ENCODE assay signal across 11 mouse cellular contexts in genomic region chr3:127627956-127628310, GRCm38 (mm10). TPM values are rescaled to one million over a fixed set of nuclear protein-coding genes. Genes with fewer than 3 reads are reported as not detected.
DNase-seq lines count a peak whose midpoint lies in the region; ATAC-seq and TF ChIP-seq lines count a peak whose summit lies in the region.
"Had no signal": no experiment of that assay in that cellular context is flagged by ENCODE, and none has a peak within 500 bp of the region (broad histone marks: within the 10 kb centered on the region; RNA-seq: fewer than 3 reads in every experiment).

No protein-coding gene starts in this region.

- 0% methylated on average over 9 of the region's 9 CpGs for WGBS in heart, embryonic 13.5 days
- 3% methylated on average over 9 of the region's 9 CpGs for WGBS in forebrain, embryonic 14.5 days
- WGBS in midbrain, embryonic 11.5 days: 0% methylated on average over 9 of the region's 9 CpGs
- WGBS in intestine, embryonic 16.5 days: 2% methylated on average over 9 of the region's 9 CpGs

- H3K9me3 ChIP-seq in heart, embryonic 13.5 days: no peaks in the 10 kb centered on the region
- no peaks in the 10 kb centered on the region for H3K9me3 ChIP-seq in ES-E14 (ENCODE audit: control insufficient read depth, insufficient read depth, low read depth, low read length)
- H3K9me3 ChIP-seq in forebrain, embryonic 14.5 days (replicated peaks; ENCODE audit: control insufficient read depth, low read length): no peaks in the 10 kb centered on the region
- no peaks in the 10 kb centered on the region for H3K9me3 ChIP-seq in midbrain, embryonic 11.5 days (ENCODE audit: control insufficient read depth, low read length)
- H3K9me3 ChIP-seq in intestine, embryonic 16.5 days (ENCODE audit: control insufficient read depth, low read length): no peaks in the 10 kb centered on the region

- in situ Hi-C loops in ES-E14 (cut with MboI; ENCODE audit: low sequenced_read_pairs in 2 of 2, unreplicated experiment in 2 of 2): loop anchor here in 1 of 2 experiments (5.0 to 25.0 kb wide), 2 partner anchors 134 to 1574 kb away; no protein-coding TSS in a partner anchor

- no peak overlapping the region for H3K27ac ChIP-seq in heart, embryonic 13.5 days (replicated peaks)
- no peak overlapping the region for H3K27ac ChIP-seq in ES-E14 (ENCODE audit: insufficient read depth, low read depth, low read length, poor library complexity, severe bottlenecking)
- H3K27ac ChIP-seq in forebrain, embryonic 14.5 days (ENCODE audit: low read depth, low read length): peak overlapping the region; percentile 85
- H3K27ac ChIP-seq in midbrain, embryonic 11.5 days (ENCODE audit: low read depth, low read length): peak overlapping the region; percentile 62
- H3K27ac ChIP-seq in intestine, embryonic 16.5 days (ENCODE audit: low read length): no peak overlapping the region
- H3K27ac ChIP-seq: gastrocnemius, adult 2 months; liver, embryonic 14.5 days had no signal

- H3K4me2 ChIP-seq in heart, embryonic 13.5 days: peak overlapping the region; percentile 27
- peak overlapping the region; percentile 46 for H3K4me2 ChIP-seq in forebrain, embryonic 14.5 days (ENCODE audit: low read length)
- H3K4me2 ChIP-seq in midbrain, embryonic 11.5 days: peak overlapping the region; percentile 27
- H3K4me2 ChIP-seq in intestine, embryonic 16.5 days (ENCODE audit: low read depth, low read length): no peak overlapping the region

- ATAC-seq in heart, embryonic 13.5 days (ENCODE audit: extremely low read depth, insufficient number of reproducible peaks, low FRiP score, low TSS enrichment): no peak
- no peak for ATAC-seq in forebrain, embryonic 14.5 days
- no peak for ATAC-seq in midbrain, embryonic 11.5 days (ENCODE audit: low FRiP score)
- no peak for ATAC-seq in intestine, embryonic 16.5 days

- no peak for DNase-seq in heart, postnatal 4 days
- DNase-seq in ES-E14 (ENCODE audit: low read depth, low spot score): no peak
- DNase-seq in forebrain, embryonic 14.5 days (ENCODE audit: low spot score): no peak
- DNase-seq in midbrain, embryonic 11.5 days (ENCODE audit: low spot score, missing footprints): peak; percentile 94
- DNase-seq in urinary bladder, adult 18-20 months (ENCODE audit: low spot score in 2 of 2): no peak
- no peak for DNase-seq in urinary bladder, postnatal 36 days (ENCODE audit: low spot score in 2 of 2)
- DNase-seq: gastrocnemius, adult 2 months; layer of hippocampus, adult 9-11 months had no signal

- H3K9ac ChIP-seq in heart, embryonic 13.5 days: no peak overlapping the region
- H3K9ac ChIP-seq in ES-E14 (ENCODE audit: insufficient read depth, low read depth, low read length, poor library complexity, severe bottlenecking): no peak overlapping the region
- H3K9ac ChIP-seq in forebrain, embryonic 14.5 days (ENCODE audit: low read length): peak overlapping the region; percentile 54
- H3K9ac ChIP-seq in midbrain, embryonic 11.5 days (ENCODE audit: low read length): peak overlapping the region; percentile 4; the same call in 1 of the 2 replicates
- no peak overlapping the region for H3K9ac ChIP-seq in intestine, embryonic 16.5 days (ENCODE audit: low read depth, low read length)
- H3K9ac ChIP-seq: liver, embryonic 14.5 days had no signal

- peak overlapping the region; percentile 5 for H3K4me3 ChIP-seq in heart, embryonic 13.5 days
- peak overlapping the region; percentile 14 to 24; a peak in 1 of 4 replicates for H3K4me3 ChIP-seq in ES-E14 (ENCODE audit: insufficient read depth in 1 of 2, low read depth in 1 of 2, low read length in 2 of 2, poor library complexity in 1 of 2, severe bottlenecking in 1 of 2)
- peak overlapping the region; percentile 16; the same call in 1 of the 2 replicates for H3K4me3 ChIP-seq in forebrain, embryonic 14.5 days (ENCODE audit: low read depth, low read length)
- H3K4me3 ChIP-seq in midbrain, embryonic 11.5 days (ENCODE audit: low read depth, low read length): 0 out of 2 replicates have a peak overlapping the region, but pooled peaks have one; percentile 4
- H3K4me3 ChIP-seq in intestine, embryonic 16.5 days (ENCODE audit: low read length): no peak overlapping the region
- H3K4me3 ChIP-seq: gastrocnemius, adult 2 months had no signal

- no peaks in the 10 kb centered on the region for H3K36me3 ChIP-seq in heart, embryonic 13.5 days
- no peaks in the 10 kb centered on the region for H3K36me3 ChIP-seq in ES-E14 (ENCODE audit: control insufficient read depth, insufficient read depth, low read length, poor library complexity, severe bottlenecking)
- H3K36me3 ChIP-seq in forebrain, embryonic 14.5 days (ENCODE audit: control insufficient read depth, insufficient read depth, low read length): no peaks in the 10 kb centered on the region
- H3K36me3 ChIP-seq in midbrain, embryonic 11.5 days (ENCODE audit: control insufficient read depth, insufficient read depth, low read length): no peaks in the 10 kb centered on the region
- H3K36me3 ChIP-seq in intestine, embryonic 16.5 days (ENCODE audit: control insufficient read depth, insufficient read depth, low read length): no peaks in the 10 kb centered on the region

- H3K4me1 ChIP-seq in heart, embryonic 13.5 days: peaks cover 38% of the 10 kb centered on the region
- peaks cover 0 to 3% of the 10 kb centered on the region in 2 experiments; a peak in 2 of 4 replicates for H3K4me1 ChIP-seq in ES-E14 (ENCODE audit: control insufficient read depth in 2 of 2, insufficient read depth in 2 of 2, low read length in 2 of 2, poor library complexity in 1 of 2)
- H3K4me1 ChIP-seq in forebrain, embryonic 14.5 days (ENCODE audit: control insufficient read depth, insufficient read depth, low read length): peaks cover 33% of the 10 kb centered on the region
- peaks cover 34% of the 10 kb centered on the region for H3K4me1 ChIP-seq in midbrain, embryonic 11.5 days (ENCODE audit: control insufficient read depth, insufficient read depth, low read length)
- peaks cover 15% of the 10 kb centered on the region for H3K4me1 ChIP-seq in intestine, embryonic 16.5 days (ENCODE audit: control insufficient read depth, insufficient read depth, low read length)

- peaks cover 93% of the 10 kb centered on the region for H3K27me3 ChIP-seq in heart, embryonic 13.5 days (replicated peaks)
- H3K27me3 ChIP-seq in forebrain, embryonic 14.5 days (replicated peaks; ENCODE audit: control insufficient read depth, insufficient read depth, low read length): peaks cover 32% of the 10 kb centered on the region; the same call in 1 of the 2 replicates
- H3K27me3 ChIP-seq in midbrain, embryonic 11.5 days (ENCODE audit: control insufficient read depth, insufficient read depth, low read length): peaks cover 89% of the 10 kb centered on the region
- H3K27me3 ChIP-seq in intestine, embryonic 16.5 days (replicated peaks; ENCODE audit: control insufficient read depth, insufficient read depth, low read length): peaks cover 48% of the 10 kb centered on the region

TF ChIP-seq in ES-E14, 5 proteins besides CTCF, POLR2A, EP300 and RAD21:
- TF ChIP-seq ZC3H11A (IDR thresholded peaks at IDR 0.05; ENCODE audit: borderline replicate concordance, low read depth, low read length) (no peak), MAFK (IDR thresholded peaks at IDR 0.05; ENCODE audit: insufficient read depth, low read depth, low read length) (no peak), ZNF384 (IDR thresholded peaks at IDR 0.05; ENCODE audit: low read depth, low read length) (no peak), HCFC1 (IDR thresholded peaks at IDR 0.05; ENCODE audit: borderline replicate concordance, insufficient read depth, low read length) (no peak)
TF ChIP-seq in ES-E14: peak in this region for 0.

RNA-seq across cellular contexts. Expression of gene Neurog2, which starts 5.0 kb away (rescaled TPM):
- polyA plus RNA-seq in heart, embryonic 13.5 days (2015; fragmentation: Nextera tagmentation; extraction: Ambion mirVana): not detected in 2 replicates
- total RNA-seq in heart, postnatal 4 days (2021): not detected
- 0.18 TPM in 1 of 2 replicates, not detected in the other for total RNA-seq in ES-E14 (2012; rRNA removed)
- polyA plus RNA-seq in forebrain, embryonic 14.5 days (2014; fragmentation: Nextera tagmentation; extraction: Ambion mirVana): 80.6 and 88.7 TPM in 2 replicates
- 76.0 and 77.7 TPM in 2 replicates for polyA plus RNA-seq in midbrain, embryonic 11.5 days (2014; fragmentation: Nextera tagmentation; extraction: Ambion mirVana)
- polyA plus RNA-seq in intestine, embryonic 16.5 days (2015; fragmentation: Nextera tagmentation; extraction: Ambion mirVana): not detected in 2 replicates
- total RNA-seq: gastrocnemius, adult 2 months had no signal

Comparison
In these comparisons a context has a peak if more than half of its experiments do, and no peak if none do; other contexts are left out.
1. H3K27ac ChIP-seq: peak in forebrain, embryonic 14.5 days (single experiment) and midbrain, embryonic 11.5 days (single experiment); none in heart, embryonic 13.5 days (single experiment), ES-E14 (single experiment) and intestine, embryonic 16.5 days (single experiment).
2. H3K9ac ChIP-seq: peak in forebrain, embryonic 14.5 days (single experiment) and midbrain, embryonic 11.5 days (single experiment); none in heart, embryonic 13.5 days (single experiment), ES-E14 (single experiment) and intestine, embryonic 16.5 days (single experiment).
3. RNA of gene Neurog2, which starts 5.0 kb away (polyA plus RNA-seq): 80.6 to 88.7 TPM in forebrain, embryonic 14.5 days and 76.0 to 77.7 TPM in midbrain, embryonic 11.5 days; not detected in heart, embryonic 13.5 days and not detected in intestine, embryonic 16.5 days; every median in the first group is over 10 times any median in the second.